Mouse (Mus musculus): Measurements from ENCODE around the gene Scgn. TPM values are rescaled to one million over a fixed set of nuclear protein-coding genes. Genes with fewer than 3 reads are reported as not detected.

The Scgn gene
- total and polyA plus RNA-seq, 2 experiments from 2014 or later: 0.82 to 2.0 TPM

GRCm38 (mm10) chr13:23990451-23990850 is 563 bp downstream of the Scgn start:
- Histone ChIP-seq H3K27me3 (ENCODE audit: insufficient read depth, low read length) (peaks cover 9% of the 10 kb centered on the region; the same call in 1 of the 2 replicates), H3K4me3 (ENCODE audit: low read depth, low read length) (peak overlapping the region; percentile 32; the same call in 1 of the 2 replicates), H3K4me2 (ENCODE audit: low read depth, low read length, poor library complexity, severe bottlenecking) (peak overlapping the region; percentile 77), H3K9me3 (ENCODE audit: low read length) (no peaks in the 10 kb centered on the region), H3K4me1 (ENCODE audit: insufficient read depth, low read length) (0 out of 2 replicates have a peak, but pooled peaks cover 2% of the 10 kb centered on the region), H3K27ac (ENCODE audit: low read depth, low read length) (no peak overlapping the region), H3K9ac (replicated peaks; ENCODE audit: low read length, poor library complexity, severe bottlenecking) (no peak overlapping the region), H3K36me3 (ENCODE audit: insufficient read depth, low read length) (no peaks in the 10 kb centered on the region)
- 25% methylated on average over 5 of the region's 5 CpGs for WGBS
- no peak for TF ChIP-seq CTCF (IDR thresholded peaks at IDR 0.05)
- no peak for DNase-seq (ENCODE audit: low spot score)
- no peak for ATAC-seq (ENCODE audit: low FRiP score)

DNA sequence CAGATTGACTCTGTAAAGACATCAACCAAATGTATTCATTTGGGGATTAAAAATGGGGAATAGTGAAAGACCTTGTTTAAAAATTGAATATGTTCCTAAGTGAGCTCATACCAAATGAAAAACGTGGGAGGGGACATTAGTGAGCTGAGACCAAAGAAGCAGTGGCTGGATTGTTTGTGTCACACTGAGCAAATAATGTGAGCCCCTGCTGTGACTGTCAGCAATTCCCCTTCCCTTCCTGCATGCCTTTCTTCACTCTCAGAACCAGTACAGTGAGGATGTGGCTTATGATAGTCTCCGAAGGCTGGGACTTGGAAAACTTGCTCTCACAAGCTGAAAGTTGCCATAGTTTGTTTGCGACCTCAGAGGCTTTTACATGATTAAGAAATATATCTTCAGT is 5.9 kb downstream of the Scgn start:
- no peaks in the 10 kb centered on the region for H3K4me1 ChIP-seq (ENCODE audit: insufficient read depth, low read length)
- no peak for TF ChIP-seq CTCF (IDR thresholded peaks at IDR 0.05)
- WGBS: 38% methylated on average over 3 of the region's 3 CpGs
- no peak for ATAC-seq (ENCODE audit: low FRiP score)
- H3K36me3 ChIP-seq (ENCODE audit: insufficient read depth, low read length): no peaks in the 10 kb centered on the region
- no peak overlapping the region for H3K27ac ChIP-seq (ENCODE audit: low read depth, low read length)
- H3K9ac ChIP-seq (replicated peaks; ENCODE audit: low read length, poor library complexity, severe bottlenecking): no peak overlapping the region
- no peak overlapping the region for H3K4me3 ChIP-seq (ENCODE audit: low read depth, low read length)
- no peaks in the 10 kb centered on the region for H3K9me3 ChIP-seq (ENCODE audit: low read length)
- H3K27me3 ChIP-seq (ENCODE audit: insufficient read depth, low read length): no peaks in the 10 kb centered on the region
- DNase-seq (ENCODE audit: low spot score): no peak
- no peak overlapping the region for H3K4me2 ChIP-seq (ENCODE audit: low read depth, low read length, poor library complexity, severe bottlenecking)

DNA sequence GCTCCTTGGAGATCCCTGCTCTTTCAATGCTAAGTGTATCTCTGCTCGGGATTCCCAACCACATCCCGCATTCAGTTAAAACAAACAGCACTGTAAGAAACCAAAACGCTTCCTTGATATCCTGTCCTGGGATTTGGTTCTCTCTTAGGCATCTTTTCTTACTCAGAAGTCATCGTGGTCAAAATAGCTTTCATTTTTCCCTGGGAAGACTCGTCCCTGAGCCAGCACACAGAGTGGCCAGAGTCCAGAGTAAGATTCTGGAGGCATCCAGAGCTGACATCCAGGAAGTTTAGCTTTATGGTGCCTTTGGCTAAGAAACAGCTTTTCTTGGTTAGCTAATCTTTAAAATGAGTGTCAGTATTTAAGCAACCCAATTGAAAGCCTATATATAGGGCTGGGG is 18.7 kb downstream of the Scgn start:
- WGBS: 57% methylated on average over 5 of the region's 5 CpGs
- ATAC-seq (ENCODE audit: low FRiP score): no peak

DNA sequence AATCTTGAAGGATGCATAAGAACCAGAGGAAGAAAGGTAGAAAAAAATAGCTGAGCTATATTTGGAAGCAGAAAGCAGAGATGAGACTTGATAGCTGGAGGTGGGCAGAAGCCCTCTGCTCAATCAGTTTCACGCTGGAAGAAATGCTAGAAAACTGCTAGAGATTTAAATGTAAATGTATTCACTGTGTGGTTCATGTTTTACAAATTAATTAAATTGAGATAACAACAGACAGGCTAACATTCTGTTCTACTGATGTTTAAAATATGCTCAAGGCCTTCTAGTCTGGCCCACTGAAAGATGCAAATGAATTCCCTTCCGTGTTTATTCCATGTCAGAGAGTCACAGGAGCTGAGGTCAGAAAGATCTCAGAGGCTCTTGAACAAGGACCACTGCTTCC is 19.1 kb downstream of the Scgn start:
- no peak overlapping the region for H3K4me3 ChIP-seq (ENCODE audit: low read depth, low read length)
- H3K27ac ChIP-seq (ENCODE audit: low read depth, low read length): no peak overlapping the region
- no peak for TF ChIP-seq CTCF (IDR thresholded peaks at IDR 0.05)
- H3K9ac ChIP-seq (replicated peaks; ENCODE audit: low read length, poor library complexity, severe bottlenecking): no peak overlapping the region
- 30% methylated on average over 2 of the region's 2 CpGs for whole genome bisulfite sequencing
- no peaks in the 10 kb centered on the region for H3K4me1 ChIP-seq (ENCODE audit: insufficient read depth, low read length)
- no peaks in the 10 kb centered on the region for H3K27me3 ChIP-seq (ENCODE audit: insufficient read depth, low read length)
- H3K4me2 ChIP-seq (ENCODE audit: low read depth, low read length, poor library complexity, severe bottlenecking): no peak overlapping the region
- H3K36me3 ChIP-seq (ENCODE audit: insufficient read depth, low read length): no peaks in the 10 kb centered on the region
- DNase-seq (ENCODE audit: low spot score): no peak
- ATAC-seq (ENCODE audit: low FRiP score): no peak
- H3K9me3 ChIP-seq (ENCODE audit: low read length): no peaks in the 10 kb centered on the region

More for the DNA sequence above, 18.7 kb downstream of the Scgn start:
- Histone ChIP-seq H3K27me3 (ENCODE audit: insufficient read depth, low read length) (no peaks in the 10 kb centered on the region), H3K27ac (ENCODE audit: low read depth, low read length) (no peak overlapping the region), H3K9me3 (ENCODE audit: low read length) (no peaks in the 10 kb centered on the region), H3K9ac (replicated peaks; ENCODE audit: low read length, poor library complexity, severe bottlenecking) (no peak overlapping the region), H3K36me3 (ENCODE audit: insufficient read depth, low read length) (no peaks in the 10 kb centered on the region), H3K4me2 (ENCODE audit: low read depth, low read length, poor library complexity, severe bottlenecking) (no peak overlapping the region), H3K4me1 (ENCODE audit: insufficient read depth, low read length) (no peaks in the 10 kb centered on the region), H3K4me3 (ENCODE audit: low read depth, low read length) (no peak overlapping the region)
- no peak for DNase-seq (ENCODE audit: low spot score)
- no peak for TF ChIP-seq CTCF (IDR thresholded peaks at IDR 0.05)

DNA sequence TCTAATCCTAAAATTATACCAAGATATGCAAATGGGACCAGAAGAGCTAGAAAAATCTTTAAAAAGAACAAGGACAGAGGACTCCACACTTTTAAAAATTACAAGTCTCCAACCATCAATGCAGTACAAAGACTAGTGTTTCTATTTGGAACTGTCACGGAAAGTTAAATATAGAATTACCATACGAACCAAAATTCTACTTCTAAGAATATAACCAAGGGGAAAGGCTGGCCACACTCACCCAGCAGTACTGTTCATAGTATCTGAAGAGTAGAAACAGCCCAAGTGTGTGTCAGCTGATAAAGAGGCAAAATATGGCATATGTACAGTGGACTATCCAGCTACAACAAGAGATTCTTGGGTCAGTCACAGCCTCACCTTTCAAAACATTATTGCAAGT is 26.1 kb downstream of the Scgn start:
- Histone ChIP-seq H3K27ac (ENCODE audit: low read depth, low read length) (no peak overlapping the region), H3K4me3 (ENCODE audit: low read depth, low read length) (no peak overlapping the region), H3K9me3 (ENCODE audit: low read length) (no peaks in the 10 kb centered on the region), H3K27me3 (ENCODE audit: insufficient read depth, low read length) (no peaks in the 10 kb centered on the region), H3K36me3 (ENCODE audit: insufficient read depth, low read length) (no peaks in the 10 kb centered on the region), H3K4me1 (ENCODE audit: insufficient read depth, low read length) (no peaks in the 10 kb centered on the region), H3K4me2 (ENCODE audit: low read depth, low read length, poor library complexity, severe bottlenecking) (no peak overlapping the region), H3K9ac (replicated peaks; ENCODE audit: low read length, poor library complexity, severe bottlenecking) (no peak overlapping the region)
- ATAC-seq (ENCODE audit: low FRiP score) (no peak), DNase-seq (ENCODE audit: low spot score) (no peak)
- 86% methylated on average over 2 of the region's 2 CpGs for WGBS
- no peak for TF ChIP-seq CTCF (IDR thresholded peaks at IDR 0.05)

GRCm38 (mm10) chr13:23959776-23960175 is 31.2 kb downstream of the Scgn start:
- WGBS: 19% methylated on average over 2 of the region's 2 CpGs
- no peak for DNase-seq (ENCODE audit: low spot score)

More at GRCm38 (mm10) chr13:23959776-23960175, 31.2 kb downstream of the Scgn start:
- H3K9me3 ChIP-seq (ENCODE audit: low read length): no peaks in the 10 kb centered on the region
- no peaks in the 10 kb centered on the region for H3K27me3 ChIP-seq (ENCODE audit: insufficient read depth, low read length)
- no peaks in the 10 kb centered on the region for H3K4me1 ChIP-seq (ENCODE audit: insufficient read depth, low read length)
- no peaks in the 10 kb centered on the region for H3K36me3 ChIP-seq (ENCODE audit: insufficient read depth, low read length)
- no peak overlapping the region for H3K9ac ChIP-seq (replicated peaks; ENCODE audit: low read length, poor library complexity, severe bottlenecking)
- ATAC-seq (ENCODE audit: low FRiP score): no peak
- H3K4me2 ChIP-seq (ENCODE audit: low read depth, low read length, poor library complexity, severe bottlenecking): no peak overlapping the region
- no peak for TF ChIP-seq CTCF (IDR thresholded peaks at IDR 0.05)
- H3K4me3 ChIP-seq (ENCODE audit: low read depth, low read length): no peak overlapping the region
- no peak overlapping the region for H3K27ac ChIP-seq (ENCODE audit: low read depth, low read length)

Data from midbrain, postnatal 0 days (tissue).